Mouse (Mus musculus) layer of hippocampus, adult 9-10 months (tissue): ENCODE results near the gene Prkcz.

Experiments used
- DNase-seq: peaks from one replicate; pipeline ENCODE4 v3.0.0; 2022; ENCODE audit warnings: low spot score

The Prkcz gene

DNA sequence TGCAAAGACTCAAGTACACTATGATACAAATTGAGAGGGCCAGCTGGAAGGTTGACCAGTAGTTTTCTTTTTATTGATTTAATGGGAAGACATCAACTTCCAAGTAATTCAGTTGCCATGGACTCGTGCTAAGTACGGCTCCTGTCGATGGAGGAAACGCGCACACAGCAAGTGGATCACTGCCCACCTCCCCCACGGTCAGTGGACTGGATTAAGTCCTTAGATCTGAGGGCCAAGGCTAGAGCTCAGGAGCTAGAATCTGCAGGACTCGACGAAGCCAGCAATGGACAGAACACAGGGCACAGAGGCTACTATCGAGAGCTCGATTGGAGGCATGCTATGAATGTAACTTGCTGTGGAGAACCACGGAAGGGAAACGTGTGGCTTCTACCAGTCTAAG is 52.5 kb downstream of the Prkcz start:
- no peak for DNase-seq

DNA sequence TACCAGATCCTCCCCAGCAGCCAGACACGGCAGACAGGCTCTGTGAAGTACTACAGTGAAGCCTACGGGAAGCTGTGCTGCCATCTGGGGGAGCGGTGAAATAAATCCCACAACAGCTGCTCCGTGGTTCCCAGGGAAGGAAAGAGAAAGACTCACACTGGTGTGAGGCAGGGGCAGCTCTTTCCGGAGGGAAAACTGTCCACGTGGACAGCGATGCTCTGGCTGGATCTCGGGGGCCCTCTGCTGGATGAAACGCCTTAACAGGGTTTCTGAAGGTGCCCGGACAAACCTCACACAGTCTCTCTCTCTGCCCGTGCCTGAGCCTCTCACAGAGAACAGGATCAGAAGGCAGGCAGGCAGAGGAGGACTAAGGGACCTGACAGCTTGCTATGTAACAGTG is 53.1 kb downstream of the Prkcz start:
- peak; percentile 69 for DNase-seq

DNA sequence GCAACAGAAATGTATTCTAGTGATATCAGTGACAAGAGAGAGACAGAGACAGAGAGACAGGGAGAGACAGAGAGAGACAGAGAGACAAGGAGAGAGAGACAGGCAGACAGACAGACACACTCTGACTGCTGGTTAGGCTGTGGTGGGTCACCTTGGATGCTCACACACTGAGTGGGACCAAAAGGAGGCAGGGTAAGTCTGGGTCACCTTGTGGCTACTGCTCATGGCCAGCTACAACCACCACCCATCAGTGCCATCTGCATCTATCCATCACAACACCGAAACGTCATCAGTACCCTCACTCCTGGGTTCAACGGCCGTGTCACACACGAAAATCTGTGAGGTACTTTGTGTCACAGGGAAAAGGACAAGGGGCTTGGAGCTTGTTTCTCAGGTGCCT is 53.6 kb downstream of the Prkcz start:
- DNase-seq, result no peak

DNA sequence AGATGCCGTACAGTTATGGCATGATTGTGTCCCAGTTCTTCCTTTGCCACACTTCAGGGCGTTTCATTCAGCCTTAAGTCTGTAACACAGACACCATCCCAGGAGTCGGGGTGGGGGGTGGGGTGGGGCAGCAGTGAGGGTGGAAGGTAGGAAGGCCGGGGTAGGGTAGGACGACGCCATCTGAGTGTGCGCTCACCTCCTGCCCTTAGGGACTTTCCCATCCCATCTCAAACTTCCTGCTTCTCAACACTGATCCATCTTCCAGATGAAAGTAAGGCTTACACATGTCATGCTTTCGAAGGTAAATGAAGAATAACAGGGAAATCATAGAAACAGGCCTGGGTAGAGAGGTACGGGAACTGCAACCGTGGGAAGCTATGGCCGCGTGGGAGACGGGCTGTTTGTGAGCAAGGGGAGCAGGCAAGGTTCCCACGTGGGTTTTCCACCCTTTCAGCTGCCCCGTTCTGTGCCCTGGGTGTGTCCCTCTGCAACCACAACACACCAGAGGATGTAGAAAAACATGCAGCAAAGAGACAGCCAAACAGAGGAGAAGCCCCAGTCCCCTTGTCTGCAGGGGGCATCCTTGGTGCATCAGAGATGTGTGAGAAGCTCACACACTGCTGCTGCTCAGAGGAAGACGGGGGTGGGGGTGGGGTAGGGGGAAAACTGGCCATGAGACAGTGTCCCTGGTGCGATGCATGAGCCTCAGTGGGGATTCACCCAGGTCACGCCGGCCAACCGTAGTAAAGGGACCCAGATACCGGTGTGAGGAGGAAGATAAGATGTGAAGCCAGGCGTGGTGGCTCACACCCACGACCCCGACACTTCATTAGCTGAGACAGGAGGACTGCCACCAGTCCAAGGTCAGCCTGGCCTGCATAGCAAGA is 54.6 kb downstream of the Prkcz start:
- DNase-seq, result no peak

DNA sequence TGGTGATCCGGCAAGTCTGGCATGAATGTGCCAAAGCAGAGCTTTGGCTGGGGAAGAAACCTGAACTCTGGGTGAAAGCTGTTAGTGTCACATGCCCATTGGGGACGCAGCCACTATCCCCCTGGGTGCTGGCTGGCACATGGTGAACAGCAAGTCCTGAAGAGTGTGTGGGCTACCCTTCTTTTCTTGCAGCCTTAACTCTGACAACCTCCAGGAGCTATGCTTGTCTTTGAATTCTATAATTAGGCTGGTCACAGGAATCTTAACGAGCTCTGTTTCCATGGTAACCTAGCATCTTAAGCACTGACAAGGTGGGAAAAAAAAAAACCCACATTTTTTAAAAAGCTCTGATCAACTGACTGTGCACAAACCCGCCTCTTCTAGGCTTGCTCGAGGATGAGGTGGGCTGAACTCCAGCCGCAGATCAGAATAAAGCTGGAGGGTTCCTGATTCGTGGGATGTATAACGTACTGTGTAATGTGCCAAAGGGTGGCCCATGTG is 55.6 kb downstream of the Prkcz start:
- no peak for DNase-seq

DNA sequence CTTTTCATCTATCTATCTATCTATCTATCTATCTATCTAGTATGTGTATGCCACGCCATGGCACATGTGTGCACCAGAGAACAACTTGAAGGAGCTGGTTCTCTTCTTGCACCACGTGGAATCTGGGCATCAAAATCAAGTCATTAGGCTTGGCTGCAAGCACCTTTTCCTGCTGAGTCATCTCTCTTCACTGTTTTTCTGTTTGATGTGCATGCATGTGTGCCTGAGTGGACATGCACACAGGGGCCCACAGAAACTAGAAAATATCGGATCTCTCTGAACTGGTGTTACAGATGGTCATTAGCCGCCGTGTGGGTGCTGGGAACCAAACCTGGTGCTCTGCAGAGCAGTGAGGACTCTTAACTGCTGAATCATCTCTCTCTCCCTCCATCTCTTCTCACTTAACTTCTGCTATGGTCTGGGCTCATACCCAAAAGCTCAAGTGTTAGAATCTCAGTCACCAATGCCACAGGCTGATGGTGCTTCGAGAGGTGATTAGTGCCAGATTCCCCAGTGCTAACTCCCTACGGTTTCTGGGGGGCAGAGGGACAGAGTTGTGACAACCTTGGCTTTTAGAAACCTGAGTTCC is 56.6 kb downstream of the Prkcz start:
- DNase-seq, result no peak

DNA sequence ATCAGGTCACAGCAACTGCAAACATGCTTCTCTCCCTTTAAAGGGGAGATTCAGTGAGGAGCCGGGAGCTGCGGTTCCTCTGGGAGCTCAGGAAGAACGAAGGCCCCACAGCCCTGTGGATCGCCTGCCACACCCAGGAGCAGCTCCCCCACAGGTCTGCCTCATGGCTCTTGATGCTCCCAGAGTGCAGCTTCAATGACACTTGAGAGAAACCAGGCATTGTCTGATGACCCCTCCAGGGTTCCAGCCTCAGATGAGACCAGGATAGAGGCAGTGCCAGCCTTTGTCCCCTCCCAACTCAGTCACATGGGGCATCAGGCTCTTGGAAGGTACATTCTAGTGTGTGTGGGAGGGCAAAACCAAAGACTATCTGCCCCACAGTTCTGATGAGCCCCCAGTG is 59.2 kb downstream of the Prkcz start:
- no peak for DNase-seq

DNA sequence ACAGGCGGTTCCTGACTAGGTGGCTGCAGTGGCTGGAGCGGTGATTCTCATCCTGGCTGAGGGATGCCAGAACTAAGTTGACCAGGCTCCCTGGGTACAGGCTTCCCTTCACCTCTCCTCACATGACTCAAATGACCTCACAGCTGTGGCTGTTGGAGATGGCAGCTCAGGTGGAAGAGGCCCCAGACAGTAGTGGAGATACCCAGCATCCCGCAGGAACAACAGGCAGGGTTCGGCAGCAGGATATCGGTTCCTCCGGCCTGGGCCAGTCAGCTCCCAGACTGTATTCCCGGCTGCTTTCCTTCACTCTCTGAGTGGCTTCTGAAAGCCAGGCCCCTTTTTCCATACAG is 60.1 kb downstream of the Prkcz start:
- no peak for DNase-seq

DNA sequence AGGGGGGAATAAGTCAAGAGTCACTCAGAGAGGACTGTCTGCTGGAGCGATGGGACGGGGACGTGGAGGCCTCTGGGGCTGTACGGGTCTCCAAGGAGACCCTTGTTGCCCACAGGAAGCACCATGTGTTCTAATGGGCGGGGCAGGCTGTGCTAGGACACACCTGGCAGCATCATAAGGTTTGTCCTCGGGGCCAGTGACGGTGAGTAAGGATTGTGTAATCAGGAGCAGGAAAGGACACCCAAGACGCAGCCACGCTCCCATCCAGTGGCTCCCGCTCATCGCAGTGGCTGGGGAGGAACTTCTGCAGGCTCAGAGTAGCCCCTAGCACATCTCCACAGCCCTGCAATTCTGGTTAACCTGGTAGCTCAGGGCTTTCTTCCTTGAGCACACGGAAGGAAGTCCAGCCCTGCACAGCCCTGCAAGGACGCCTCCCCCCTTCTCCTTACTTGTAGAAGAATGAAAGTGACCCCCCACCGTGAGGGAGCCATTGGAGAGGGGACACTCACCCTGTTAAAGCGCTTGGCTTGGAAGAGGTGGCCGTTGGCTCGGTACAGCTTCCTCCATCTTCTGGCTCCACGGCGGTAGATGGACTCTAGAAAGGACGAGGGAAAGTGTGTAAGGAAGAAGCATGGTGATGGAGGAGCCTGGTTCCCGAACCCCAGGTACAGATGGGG is 60.6 kb downstream of the Prkcz start:
- no peak for DNase-seq

DNA sequence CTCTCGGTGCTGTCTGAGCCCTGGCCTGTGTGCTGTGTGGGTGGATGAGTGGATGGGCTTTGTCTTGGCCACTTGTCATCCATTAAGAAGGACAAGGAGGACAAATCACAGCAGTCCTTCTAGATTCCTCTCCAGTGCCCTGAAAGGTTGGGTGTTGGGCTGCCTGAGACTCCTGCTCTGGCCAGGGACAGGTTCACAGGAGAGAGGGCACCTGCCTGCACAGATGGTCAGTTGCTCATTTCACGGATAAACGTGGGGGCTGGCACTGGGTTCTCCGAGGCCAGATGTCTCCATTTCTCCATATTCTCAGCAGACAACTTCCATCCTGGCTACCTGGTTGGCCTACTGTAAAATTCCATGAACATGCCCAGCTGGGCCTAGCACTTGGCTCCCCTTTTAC is 62.3 kb downstream of the Prkcz start:
- DNase-seq, result no peak

DNA sequence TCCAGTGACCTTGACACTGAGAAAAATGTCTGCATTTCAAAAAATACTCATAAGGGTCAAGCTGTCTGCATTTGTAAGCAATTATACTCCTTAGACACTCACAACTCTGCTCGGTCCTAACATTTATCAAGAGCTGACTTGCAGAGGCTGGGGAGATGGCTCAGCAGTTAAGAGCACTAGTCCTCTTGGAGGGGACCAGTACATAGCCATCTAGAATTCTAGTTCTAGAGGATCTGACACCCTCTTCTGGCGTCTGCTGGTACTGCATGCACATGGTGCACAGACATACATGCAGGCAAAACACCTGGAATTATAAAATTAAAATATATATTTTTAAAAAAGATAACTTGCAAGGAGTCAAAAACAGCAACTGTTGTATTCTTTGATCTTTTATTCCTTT is 64.1 kb downstream of the Prkcz start:
- DNase-seq, result no peak

DNA sequence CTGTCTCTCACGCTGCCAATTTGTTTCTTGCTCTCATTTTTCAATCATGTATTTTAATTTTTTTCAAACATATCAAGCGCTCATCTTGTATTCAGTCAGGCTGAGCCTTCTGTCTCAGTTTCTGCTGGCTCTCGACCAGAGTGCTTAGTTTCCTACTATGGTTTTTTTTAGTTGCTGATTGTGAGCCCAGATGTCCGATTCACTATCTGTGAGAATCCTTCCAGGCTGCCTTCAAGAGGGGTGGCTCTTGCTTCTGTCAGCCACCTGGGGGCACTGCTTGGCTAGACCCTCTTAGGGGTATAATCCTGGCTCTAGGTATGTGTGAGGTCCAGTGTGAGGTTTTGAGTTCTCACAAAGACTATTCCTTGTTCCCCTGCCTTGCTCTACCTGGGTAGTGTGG is 65.2 kb downstream of the Prkcz start:
- peak; percentile 77 for DNase-seq

DNA sequence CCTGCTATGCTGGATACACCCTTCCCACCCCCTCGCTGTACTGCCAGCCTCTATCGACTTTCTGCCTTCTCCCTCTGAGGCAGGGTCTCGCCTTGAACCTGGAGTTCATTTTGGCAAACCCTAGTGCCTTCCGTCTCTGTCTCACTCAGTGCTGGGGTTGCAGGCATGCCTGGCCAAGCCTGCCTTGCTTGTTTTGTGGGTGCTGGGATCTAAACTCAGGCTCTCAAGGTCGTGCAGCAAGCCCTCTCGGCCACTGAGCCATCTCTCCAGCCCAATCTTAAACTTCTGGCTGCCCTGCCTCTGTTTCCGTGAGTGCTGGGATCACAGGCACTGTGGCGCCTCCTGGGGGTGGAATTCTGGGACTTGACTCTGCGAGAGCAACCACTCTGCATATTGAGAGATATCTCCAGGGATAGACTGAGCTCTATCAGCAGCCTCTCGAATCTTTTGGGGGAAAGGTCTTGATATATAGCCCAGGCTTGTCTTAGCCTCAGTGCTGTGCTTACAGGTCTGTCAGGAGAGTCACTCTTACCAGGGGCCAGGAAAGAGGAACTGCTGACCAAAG is 66.1 kb downstream of the Prkcz start:
- DNase-seq, result no peak

DNA sequence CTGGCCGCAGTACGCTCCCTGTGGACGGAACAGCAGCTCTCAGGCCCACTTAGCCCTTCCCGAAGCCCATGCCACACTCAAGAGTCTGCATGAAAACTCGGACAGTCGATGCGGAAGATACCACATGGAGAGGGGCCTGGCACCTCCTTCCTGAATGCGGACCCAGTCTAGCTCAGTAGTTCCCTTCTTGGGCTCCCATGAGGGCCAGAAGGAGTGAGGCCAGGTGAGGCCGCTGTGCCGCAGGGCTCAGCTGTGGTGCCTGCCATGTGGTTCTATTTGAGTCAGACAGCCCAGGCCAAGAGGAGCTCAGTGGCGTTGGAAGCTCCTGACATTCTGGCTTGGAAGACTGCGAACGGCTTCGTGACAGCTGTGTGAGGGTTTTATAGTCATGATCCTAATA is 66.8 kb downstream of the Prkcz start:
- DNase-seq, result no peak

DNA sequence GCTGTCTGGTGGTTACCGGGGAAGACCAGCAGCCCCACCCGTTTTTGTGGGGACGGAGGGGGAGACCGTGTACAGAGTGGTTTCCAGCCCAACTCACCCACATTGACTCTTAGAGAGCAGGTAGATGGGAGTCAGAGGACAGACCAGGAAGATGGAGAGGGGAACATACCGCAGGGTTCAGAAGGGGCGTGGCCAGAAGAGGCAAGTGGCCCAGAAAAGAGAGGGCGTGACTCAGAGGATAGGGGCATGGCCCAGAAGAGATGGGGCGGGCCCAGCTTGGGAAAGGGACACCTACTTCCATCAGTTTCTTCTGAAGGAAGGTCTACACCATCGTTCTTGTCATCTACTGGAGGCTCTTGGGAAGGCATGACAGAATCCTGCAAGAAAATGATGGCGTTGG is 68.3 kb downstream of the Prkcz start:
- DNase-seq, result no peak

DNA sequence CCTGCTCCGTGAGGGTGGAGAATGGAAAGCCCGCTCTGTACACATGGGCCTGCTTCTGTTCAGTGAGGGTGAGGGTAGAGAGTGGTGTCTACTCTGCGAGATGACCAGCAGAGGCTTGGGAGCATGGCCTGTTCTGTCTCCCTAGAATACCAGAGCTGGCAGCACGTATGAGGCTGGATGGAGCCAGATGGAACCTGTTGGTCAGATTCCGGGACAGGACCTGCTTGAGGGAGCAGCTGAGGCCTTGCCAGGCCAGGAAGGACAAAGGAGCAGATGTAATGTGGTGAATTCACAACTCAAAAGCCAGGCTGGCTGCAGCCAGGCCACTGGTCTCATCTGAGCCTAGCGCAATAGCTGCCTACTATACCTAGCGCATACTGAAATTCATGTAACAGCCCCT is 71.1 kb downstream of the Prkcz start:
- no peak for DNase-seq

DNA sequence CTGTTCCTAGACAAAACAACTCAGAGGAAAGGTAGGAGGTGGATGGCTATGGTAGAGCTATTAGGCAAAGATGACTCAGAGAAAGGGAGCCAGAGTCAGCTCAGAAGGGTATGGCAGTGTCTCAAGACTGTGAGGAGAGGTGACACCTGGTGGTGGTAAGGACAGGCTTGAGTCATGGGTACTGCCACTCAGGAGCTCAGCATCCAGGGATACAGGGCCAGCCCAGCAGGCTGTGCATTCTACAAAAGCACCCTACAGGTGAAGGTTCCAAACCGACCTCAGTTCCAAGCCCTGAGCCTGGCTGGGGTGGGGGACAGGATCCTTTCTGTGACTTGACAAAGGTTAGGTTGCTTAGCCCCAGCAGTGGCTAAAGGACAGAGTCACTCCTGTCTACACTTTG is 72.6 kb downstream of the Prkcz start:
- no peak for DNase-seq

DNA sequence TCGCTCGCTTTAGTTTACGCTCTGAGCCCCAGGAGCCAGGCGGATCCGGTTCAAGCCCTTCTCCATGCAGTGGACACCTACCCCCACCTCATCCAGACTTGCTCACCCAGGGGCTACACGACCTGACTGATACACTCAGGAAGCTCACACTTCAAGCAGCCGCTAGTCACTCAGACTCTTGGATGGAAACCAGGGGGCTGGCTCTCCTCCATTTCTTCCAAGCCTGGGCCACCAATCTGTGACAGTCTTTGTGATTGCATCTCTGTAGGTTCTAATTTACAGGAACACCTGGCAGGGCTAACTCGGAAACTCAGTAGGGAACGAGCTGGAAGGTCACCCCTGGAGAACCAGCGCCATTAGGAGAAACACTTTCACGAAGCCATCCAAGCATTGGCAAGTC is 73.4 kb downstream of the Prkcz start:
- DNase-seq, result no peak

DNA sequence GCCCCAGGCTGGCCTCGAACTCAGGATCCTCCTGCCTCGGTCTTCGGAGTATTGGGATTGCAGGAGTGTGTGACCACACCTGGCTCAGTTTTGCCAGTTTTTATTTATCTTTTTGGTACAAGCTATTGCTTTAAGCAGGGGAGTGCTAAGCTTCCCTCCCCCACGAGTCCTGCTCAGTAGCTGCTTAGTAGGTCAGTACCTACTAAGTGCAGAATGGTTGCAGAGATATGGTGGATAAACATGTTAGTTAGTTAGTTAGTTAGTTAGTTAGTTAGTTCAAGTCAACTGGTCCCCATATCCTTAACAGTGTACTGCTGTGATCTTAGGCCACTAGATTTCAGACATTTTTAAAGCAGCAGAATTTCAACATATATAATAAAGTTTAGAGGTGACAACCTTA is 75.1 kb downstream of the Prkcz start:
- no peak for DNase-seq

DNA sequence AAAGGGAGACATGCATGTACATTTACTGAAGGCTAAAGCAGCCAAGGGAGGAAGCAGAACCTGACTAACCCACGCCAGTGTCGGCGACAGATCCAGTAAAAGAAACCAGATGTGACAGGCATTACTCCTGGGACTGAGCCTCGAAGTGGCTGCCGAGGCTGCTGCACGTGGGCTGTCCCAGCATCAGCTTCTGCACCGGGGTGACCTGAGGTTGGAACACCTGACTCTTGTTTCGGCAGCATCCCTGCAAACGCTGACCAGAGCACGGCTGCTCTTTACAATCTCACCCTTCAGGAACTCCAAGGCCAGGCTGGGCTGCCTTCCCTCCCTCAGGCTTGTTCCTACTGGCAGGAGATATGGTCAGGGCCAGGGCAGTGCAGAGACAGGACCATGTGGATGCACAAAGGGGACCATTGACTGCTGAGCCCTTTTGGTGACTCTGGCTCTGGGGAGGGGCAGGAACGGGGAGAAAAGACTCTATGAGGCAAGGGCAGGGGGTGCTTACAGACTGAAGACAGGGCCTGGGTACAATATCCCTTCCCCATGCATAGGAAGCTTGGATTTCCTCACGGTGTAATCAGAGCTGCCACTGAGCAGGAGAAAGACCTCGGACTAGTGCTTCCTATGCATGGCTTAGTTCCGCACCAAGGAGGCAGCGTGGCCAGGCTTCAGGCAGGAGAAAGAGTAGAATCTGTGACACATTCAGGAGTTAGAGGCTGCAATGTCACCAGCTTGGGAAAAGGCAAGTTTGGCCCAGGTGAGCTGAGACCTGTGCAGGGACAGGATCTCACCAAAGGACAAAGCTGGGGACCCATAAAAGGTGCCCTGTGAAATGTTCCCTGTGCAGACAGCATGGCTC is 76.4 kb downstream of the Prkcz start:
- no peak for DNase-seq

DNA sequence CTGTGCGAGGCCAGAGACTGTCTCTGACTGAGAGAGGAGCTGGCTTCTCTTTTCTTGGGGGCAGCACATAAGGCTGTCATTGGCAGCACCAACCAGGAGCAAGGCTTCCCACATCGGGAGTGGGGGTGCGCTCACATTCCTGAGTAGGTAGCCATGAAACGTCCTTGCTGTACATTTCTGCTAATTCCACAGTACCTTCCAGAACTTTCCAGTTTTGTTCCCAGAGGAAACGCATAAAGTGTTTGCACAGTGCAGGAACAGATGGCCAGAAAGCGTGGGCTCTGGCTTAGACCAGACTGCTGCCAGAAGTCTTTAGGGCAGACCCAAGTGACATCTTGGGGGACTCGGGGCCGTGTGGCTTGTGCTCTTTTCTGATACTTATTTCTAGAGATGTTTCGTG is 77.6 kb downstream of the Prkcz start:
- no peak for DNase-seq

DNA sequence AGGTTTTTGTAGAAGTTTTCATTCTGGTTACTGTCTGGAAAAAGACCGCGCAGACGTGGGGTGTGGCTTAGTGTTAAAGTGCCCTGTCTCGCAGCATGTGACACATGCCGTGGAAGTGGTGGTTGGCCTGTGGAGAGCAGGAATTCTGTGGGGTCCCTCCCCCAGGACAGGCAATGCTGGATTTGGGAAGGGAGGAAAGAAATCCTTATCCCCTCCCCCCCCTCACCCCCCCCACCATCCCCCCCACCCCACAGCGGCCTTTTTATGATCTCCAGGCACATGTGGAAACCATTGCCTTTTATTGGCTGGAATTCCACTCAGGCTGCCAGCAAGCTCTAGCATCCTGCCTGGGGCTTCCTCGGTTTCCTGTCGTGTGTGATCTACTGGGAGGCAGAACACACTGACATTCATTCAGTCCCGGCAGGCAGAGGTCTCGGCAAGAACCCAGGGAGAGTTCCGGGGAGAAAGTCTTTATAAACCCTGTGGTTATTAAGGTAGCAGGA is 78.1 kb downstream of the Prkcz start:
- no peak for DNase-seq
